Comparison of ENCODE assay signal across 10 mouse cellular contexts in the genomic region with DNA sequence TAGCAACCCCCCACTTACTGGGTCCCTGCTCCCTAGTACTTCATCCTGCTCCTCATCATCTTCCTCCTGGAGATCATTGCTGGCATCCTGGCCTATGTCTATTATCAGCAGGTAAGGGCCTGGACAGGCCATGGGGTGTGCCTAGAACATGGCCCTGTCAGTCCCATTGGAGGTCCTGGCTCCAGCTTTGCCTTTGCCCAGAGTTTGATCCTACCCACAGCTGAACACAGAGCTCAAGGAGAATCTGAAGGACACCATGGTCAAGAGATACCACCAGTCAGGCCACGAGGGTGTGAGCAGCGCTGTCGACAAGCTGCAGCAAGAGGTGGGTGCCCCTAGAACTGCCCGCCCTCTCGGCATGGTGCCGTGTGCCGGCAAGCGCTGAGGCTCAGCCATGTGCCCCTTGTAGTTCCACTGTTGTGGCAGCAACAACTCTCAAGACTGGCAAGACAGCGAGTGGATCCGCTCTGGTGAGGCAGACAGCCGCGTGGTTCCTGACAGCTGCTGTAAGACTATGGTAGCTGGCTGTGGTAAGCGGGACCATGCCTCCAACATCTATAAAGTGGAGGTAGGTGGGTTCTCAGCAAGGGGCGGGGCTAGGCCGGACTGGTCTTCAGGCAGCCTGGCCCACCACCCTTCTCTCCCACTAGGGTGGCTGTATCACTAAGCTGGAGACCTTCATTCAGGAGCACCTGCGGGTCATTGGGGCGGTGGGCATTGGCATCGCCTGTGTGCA. TPM values are rescaled to one million over a fixed set of nuclear protein-coding genes. Genes with fewer than 3 reads are reported as not detected.
A peak's percentile ranks its signal among the peaks of the same experiment; 100 is the strongest.
DNase-seq lines count a peak whose midpoint lies in the region; ATAC-seq lines count a peak whose summit lies in the region.
"Had no signal": no experiment of that assay in that cellular context is flagged by ENCODE, and none has a peak within 500 bp of the region (broad histone marks: within the 10 kb centered on the region; RNA-seq: fewer than 3 reads in every experiment).

No protein-coding gene starts in this region.

- no peak overlapping the region for H3K4me3 ChIP-seq in lung, embryonic 15.5 days
- H3K4me3 ChIP-seq in midbrain, embryonic 15.5 days: no peak overlapping the region

- no peak for ATAC-seq in lung, embryonic 15.5 days (ENCODE audit: borderline replicate concordance, extremely low read depth, low FRiP score, low TSS enrichment)
- ATAC-seq in midbrain, embryonic 15.5 days (replicated peaks): no peak

- H3K9me3 ChIP-seq in lung, embryonic 15.5 days: no peaks in the 10 kb centered on the region
- H3K9me3 ChIP-seq in midbrain, embryonic 15.5 days: no peaks in the 10 kb centered on the region

- 88% methylated on average over 18 of the region's 18 CpGs for WGBS in lung, embryonic 15.5 days
- 93% methylated on average over 18 of the region's 18 CpGs for WGBS in midbrain, embryonic 15.5 days

- peak; percentile 61 for DNase-seq in cerebellum, adult 9-11 months
- no peak for DNase-seq in cerebellum, adult 11 months
- DNase-seq in lung, postnatal 4 days: no peak
- peak; percentile 14 to 22 for DNase-seq in heart, postnatal 36 days
- no peak for DNase-seq in urinary bladder, adult 18-20 months (ENCODE audit: low spot score in 2 of 2)
- DNase-seq in gastrocnemius, postnatal 4 days (ENCODE audit: low spot score in 2 of 2): no peak
- DNase-seq: gastrocnemius, postnatal 36 days had no signal

- no peak overlapping the region for H3K9ac ChIP-seq in lung, embryonic 15.5 days
- 0 out of 2 replicates have a peak overlapping the region, but pooled peaks have one; percentile 28 for H3K9ac ChIP-seq in midbrain, embryonic 15.5 days

- peaks cover under 1% of the 10 kb centered on the region for H3K27me3 ChIP-seq in lung, embryonic 15.5 days
- peaks cover 11% of the 10 kb centered on the region for H3K27me3 ChIP-seq in midbrain, embryonic 15.5 days (replicated peaks)

- intact Hi-C loops in heart, postnatal 36 days (cut with DNase I): loop anchor here (10.0 kb wide), 1 partner anchor 525 kb away; the partner anchor contains the start of gene Pgghg

- peaks cover 50% of the 10 kb centered on the region for H3K4me1 ChIP-seq in lung, embryonic 15.5 days
- H3K4me1 ChIP-seq in midbrain, embryonic 15.5 days: peaks cover 45% of the 10 kb centered on the region

- peaks cover 32% of the 10 kb centered on the region for H3K36me3 ChIP-seq in lung, embryonic 15.5 days
- H3K36me3 ChIP-seq in midbrain, embryonic 15.5 days (replicated peaks): peaks cover 14% of the 10 kb centered on the region

- H3K27ac ChIP-seq in lung, embryonic 15.5 days: no peak overlapping the region
- no peak overlapping the region for H3K27ac ChIP-seq in midbrain, embryonic 15.5 days

- H3K4me2 ChIP-seq in lung, embryonic 15.5 days: 0 out of 2 replicates have a peak overlapping the region, but pooled peaks have one; percentile 74
- H3K4me2 ChIP-seq in midbrain, embryonic 15.5 days: peak overlapping the region; percentile 62

RNA-seq across cellular contexts. Expression of gene Cd151, which starts 2.9 kb away (rescaled TPM):
- polyA plus RNA-seq in lung, embryonic 15.5 days (2015; fragmentation: Nextera tagmentation; extraction: Ambion mirVana): 24.4 and 30.7 TPM in 2 replicates
- 100 to 1,000 TPM; 299 to 300 TPM for total RNA-seq in heart, postnatal 36 days (2021)
- polyA plus RNA-seq in midbrain, embryonic 15.5 days (2015; fragmentation: Nextera tagmentation; extraction: Ambion mirVana): 18.8 and 20.5 TPM in 2 replicates
- total RNA-seq in gastrocnemius, postnatal 4 days (2021): 10 to 100 TPM; 87.2 to 88.8 TPM

RNA-seq across cellular contexts. Expression of gene Polr2l, which starts 4.9 kb away (rescaled TPM):
- polyA plus RNA-seq in lung, embryonic 15.5 days (2015; fragmentation: Nextera tagmentation; extraction: Ambion mirVana): 66.9 and 69.2 TPM in 2 replicates
- total RNA-seq in heart, postnatal 36 days (2021): 10 to 100 TPM; 76.0 to 83.7 TPM
- 82.4 and 83.8 TPM in 2 replicates for polyA plus RNA-seq in midbrain, embryonic 15.5 days (2015; fragmentation: Nextera tagmentation; extraction: Ambion mirVana)
- 10 to 100 TPM; 35.3 to 35.9 TPM for total RNA-seq in gastrocnemius, postnatal 4 days (2021)

RNA-seq across cellular contexts. Expression of gene Tspan4, which starts 5.0 kb away (rescaled TPM):
- polyA plus RNA-seq in lung, embryonic 15.5 days (2015; fragmentation: Nextera tagmentation; extraction: Ambion mirVana): 96.9 and 100 TPM in 2 replicates
- 10 to 100 TPM; 27.3 to 44.1 TPM for total RNA-seq in heart, postnatal 36 days (2021)
- polyA plus RNA-seq in midbrain, embryonic 15.5 days (2015; fragmentation: Nextera tagmentation; extraction: Ambion mirVana): 49.1 and 55.3 TPM in 2 replicates
- 10 to 100 TPM; 19.6 to 19.7 TPM for total RNA-seq in gastrocnemius, postnatal 4 days (2021)
- total RNA-seq: neutrophil, adult 5-6 weeks had no signal

RNA-seq across cellular contexts. Expression of gene Cracr2b, which starts 9.2 kb away (rescaled TPM):
- 35.6 and 40.8 TPM in 2 replicates for polyA plus RNA-seq in lung, embryonic 15.5 days (2015; fragmentation: Nextera tagmentation; extraction: Ambion mirVana)
- 10 to 100 TPM; 24.1 to 24.2 TPM for total RNA-seq in heart, postnatal 36 days (2021)
- 7.6 and 8.7 TPM in 2 replicates for polyA plus RNA-seq in midbrain, embryonic 15.5 days (2015; fragmentation: Nextera tagmentation; extraction: Ambion mirVana)
- total RNA-seq in gastrocnemius, postnatal 4 days (2021): 1 to 10 TPM; 8.9 to 9.3 TPM

RNA-seq across cellular contexts. Expression of gene Pnpla2, which starts 15.1 kb away (rescaled TPM):
- polyA plus RNA-seq in lung, embryonic 15.5 days (2015; fragmentation: Nextera tagmentation; extraction: Ambion mirVana): 35.9 and 41.6 TPM in 2 replicates
- total RNA-seq in heart, postnatal 36 days (2021): 100 to 1,000 TPM; 552 to 604 TPM
- polyA plus RNA-seq in midbrain, embryonic 15.5 days (2015; fragmentation: Nextera tagmentation; extraction: Ambion mirVana): 17.7 and 20.1 TPM in 2 replicates
- total RNA-seq in gastrocnemius, postnatal 4 days (2021): 100 to 1,000 TPM in 1 of 2 experiments, 10 to 100 TPM in 1; 98.6 to 133 TPM

Comparison
In these comparisons a context has a peak if more than half of its experiments do, and no peak if none do; other contexts are left out.
1. DNase-seq: peak in cerebellum, adult 9-11 months (single experiment) and heart, postnatal 36 days (2 of 2); none in cerebellum, adult 11 months (single experiment), lung, postnatal 4 days (0 of 2), urinary bladder, adult 18-20 months (0 of 2) and gastrocnemius, postnatal 4 days (0 of 2).